Mouse (Mus musculus) hindbrain, embryonic 10.5 days (tissue): Measurements from ENCODE around the gene Rnf40. TPM values are rescaled to one million over a fixed set of nuclear protein-coding genes. Genes with fewer than 3 reads are reported as not detected.
"Not testable (repeated sequence)": the region's sequence is repeated elsewhere in the genome, so short reads cannot be mapped to it uniquely, and the experiment has no call there.

Experiments
- DNase-seq: peaks from one replicate; pipeline ENCODE4 v3.0.0-alpha.2; 2017; ENCODE audit warnings: low spot score
- H3K27ac ChIP-seq: fragments of 300-500 bp; sonication (generic); 2 replicates; pipeline ENCODE4 v1.5.1; 2016; ENCODE audit warnings: mild to moderate bottlenecking, moderate library complexity
- H3K27me3 ChIP-seq: fragments of 300-500 bp; sonication (generic); 2 replicates; pipeline ENCODE4 v1.6.1; 2016; ENCODE audit warnings: mild to moderate bottlenecking; ENCODE audit not compliant: poor library complexity, insufficient read depth, severe bottlenecking
- H3K36me3 ChIP-seq: fragments of 300-500 bp; sonication (generic); 2 replicates; pipeline ENCODE4 v1.6.1; 2016; ENCODE audit warnings: mild to moderate bottlenecking, moderate library complexity
- H3K4me1 ChIP-seq: fragments of 300-500 bp; sonication (generic); replicated peaks from 2 replicates; pipeline ENCODE4 v1.6.1; 2016; ENCODE audit warnings: mild to moderate bottlenecking
- H3K4me3 ChIP-seq: fragments of 300-500 bp; sonication (generic); 2 replicates; pipeline ENCODE4 v1.5.1; 2016; ENCODE audit warnings: mild to moderate bottlenecking, moderate library complexity
- H3K9me3 ChIP-seq: fragments of 300-500 bp; sonication (generic); 2 replicates; pipeline ENCODE4 v1.6.1; 2016; ENCODE audit warnings: mild to moderate bottlenecking, moderate library complexity
- WGBS: fragments of 180-500 bp; shearing (Covaris S2); methylation state at CpG from one replicate; pipeline ENCODE4 v1.1.7; 2016; 5-methylcytosine and 5-hydroxymethylcytosine counted together
- polyA plus RNA-seq: library from polyadenylated mRNA; unstranded; fragments of >200 nt; fragmentation: Nextera tagmentation; extraction: Ambion mirVana; gene quantifications from 2 replicates; pipeline ENCODE4 v1.2.1, GENCODE M21; 2016

The Rnf40 gene
- polyA plus RNA-seq, 1 experiment from 2014 or later: 58.8 TPM

DNA sequence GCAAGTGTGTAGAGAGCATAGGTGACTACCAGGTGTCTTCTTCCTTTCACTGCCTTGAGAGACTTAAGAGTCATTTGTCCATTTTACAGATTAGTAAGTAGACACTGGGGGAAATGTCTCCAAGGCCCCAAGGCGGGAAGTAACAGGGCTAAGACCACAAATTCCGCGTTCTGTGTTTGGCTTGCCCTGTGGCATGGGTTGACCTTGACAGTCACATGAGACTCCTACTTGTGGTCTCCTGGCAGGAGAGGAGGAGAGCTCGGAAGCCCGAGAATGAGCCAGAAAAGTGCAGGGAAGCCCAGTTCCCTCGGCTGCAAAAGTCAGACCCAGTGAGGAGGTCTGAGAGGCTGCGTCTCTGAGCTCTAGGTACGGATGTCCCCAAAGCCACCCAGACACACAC, 24.9 kb downstream of the Rnf40 start:
- 94% methylated on average over 8 of the region's 8 CpGs for WGBS
- H3K9me3 ChIP-seq: 0 out of 2 replicates have a peak, but pooled peaks cover 3% of the 10 kb centered on the region
- H3K27ac ChIP-seq: peak overlapping the region; percentile 98; the same call in 1 of the 2 replicates
- DNase-seq: no peak
- peak overlapping the region; percentile 100 for H3K4me3 ChIP-seq
- peaks cover 55% of the 10 kb centered on the region for H3K36me3 ChIP-seq
- H3K4me1 ChIP-seq: peaks cover 28% of the 10 kb centered on the region
- H3K27me3 ChIP-seq: no peaks in the 10 kb centered on the region

DNA sequence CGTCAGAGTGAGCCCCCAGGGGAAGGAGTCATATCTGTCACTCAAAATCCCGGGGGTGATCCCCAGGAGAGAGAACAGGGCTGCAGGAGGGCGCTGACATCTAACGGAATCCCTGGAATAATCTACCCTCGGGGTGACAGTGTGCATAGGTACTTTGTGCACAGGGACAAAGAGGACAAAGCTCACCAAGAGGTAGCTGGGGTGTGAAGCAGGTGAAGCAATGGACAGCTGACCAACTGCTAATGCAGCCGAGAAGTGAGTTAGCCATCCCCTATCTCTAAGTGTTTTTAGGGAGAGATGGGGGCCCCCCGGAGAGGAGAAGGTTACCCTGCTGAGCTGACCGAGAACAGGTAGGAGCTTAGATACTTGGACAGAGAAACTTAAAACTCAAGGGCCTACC, 25.5 kb downstream of the Rnf40 start:
- Histone ChIP-seq H3K9me3 (0 out of 2 replicates have a peak, but pooled peaks cover 3% of the 10 kb centered on the region), H3K4me1 (peaks cover 28% of the 10 kb centered on the region), H3K27me3 (no peaks in the 10 kb centered on the region), H3K27ac (peak overlapping the region; percentile 98), H3K4me3 (peak overlapping the region; percentile 100), H3K36me3 (peaks cover 50% of the 10 kb centered on the region)
- DNase-seq: no peak
- WGBS: 27% methylated on average over 8 of the region's 8 CpGs

DNA sequence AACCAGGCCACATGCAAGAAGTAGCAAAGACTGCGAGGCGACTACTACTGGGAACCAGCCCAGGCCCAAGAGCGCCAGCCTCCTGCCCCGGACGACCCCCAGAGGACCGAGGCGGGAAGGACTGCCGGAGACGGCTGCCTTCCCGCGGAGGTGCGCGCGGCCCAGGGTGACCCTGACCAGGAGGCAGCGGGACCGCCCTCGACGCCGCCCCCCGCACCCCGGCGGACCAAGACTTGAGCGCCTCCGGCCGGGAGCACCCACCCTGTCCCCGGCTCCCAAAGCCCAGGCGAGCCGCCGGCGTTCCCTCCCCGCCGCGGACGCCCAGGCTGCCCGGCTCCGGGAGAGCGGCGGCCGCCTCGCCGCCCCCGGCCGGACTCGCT, 25.9 kb downstream of the Rnf40 start:
- WGBS: 1% methylated on average over 39 of the region's 44 CpGs
- DNase-seq: peak; percentile 54
- 0 out of 2 replicates have a peak, but pooled peaks cover 3% of the 10 kb centered on the region for H3K9me3 ChIP-seq
- H3K4me3 ChIP-seq: peak overlapping the region; percentile 100
- H3K4me1 ChIP-seq: peaks cover 28% of the 10 kb centered on the region
- H3K36me3 ChIP-seq: peaks cover 45% of the 10 kb centered on the region
- peak overlapping the region; percentile 98 for H3K27ac ChIP-seq
- no peaks in the 10 kb centered on the region for H3K27me3 ChIP-seq

DNA sequence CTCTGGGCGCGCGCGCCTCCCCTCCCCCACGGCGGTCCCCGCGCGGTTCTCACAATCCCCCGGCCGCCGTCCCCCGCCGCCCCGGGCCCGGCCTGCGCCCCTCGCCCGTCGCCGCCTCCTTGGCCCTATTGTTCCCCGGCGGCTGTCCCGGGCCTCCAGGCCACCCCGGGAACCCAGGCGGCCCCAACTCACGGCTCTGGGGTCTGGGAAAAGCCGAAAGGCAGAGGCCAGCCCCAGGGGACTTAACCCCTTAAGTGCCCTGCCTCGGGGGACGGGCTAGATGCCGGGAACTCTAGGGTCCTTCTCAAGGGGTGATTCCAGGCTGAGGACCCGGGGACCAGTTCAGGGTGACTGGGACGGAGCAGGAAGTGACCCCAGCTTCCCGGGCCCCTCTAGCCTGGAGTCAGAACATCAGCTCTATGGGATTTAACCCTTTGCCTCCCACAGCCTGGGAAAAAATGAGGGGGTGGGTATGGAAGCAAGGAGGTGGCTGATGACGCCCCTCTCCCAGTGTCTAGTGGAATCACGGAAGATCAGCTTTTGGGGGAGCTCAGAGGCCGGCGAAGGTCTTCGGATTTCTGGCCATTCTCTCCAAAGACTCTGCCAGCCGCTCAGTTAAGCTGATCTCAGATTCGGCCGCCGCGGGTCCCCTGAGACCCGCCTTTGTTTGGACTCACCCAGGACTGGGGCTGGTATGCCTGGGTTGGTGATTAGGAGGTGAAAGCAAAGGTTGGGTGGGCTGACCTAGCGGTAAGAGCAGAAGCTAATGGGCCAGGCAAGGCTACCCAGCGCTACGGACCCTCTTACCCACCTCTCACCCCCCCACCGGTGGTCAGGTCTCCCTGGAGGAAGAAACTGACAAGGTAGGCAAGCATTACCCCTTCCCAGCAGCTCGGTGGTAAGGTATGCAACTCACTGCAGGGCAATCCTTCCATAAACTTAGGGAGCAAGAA, 26.6 kb downstream of the Rnf40 start, which contains the start of gene Zfp629:
TSS of gene Zfp629 (minus strand) at position 907 of the 953 bp plus-strand sequence.
- Histone ChIP-seq H3K9me3 (0 out of 2 replicates have a peak, but pooled peaks cover 3% of the 10 kb centered on the region), H3K4me3 (peak within 1 kb of the TSS; percentile 100), H3K27me3 (no peaks in the 10 kb centered on the region), H3K36me3 (peaks cover 39% of the 10 kb centered on the region), H3K4me1 (peaks cover 28% of the 10 kb centered on the region), H3K27ac (peak within 1 kb of the TSS; percentile 98)
- WGBS: under 1% methylated on average over 49 of the region's 50 CpGs
- DNase-seq: peak; percentile 90

DNA sequence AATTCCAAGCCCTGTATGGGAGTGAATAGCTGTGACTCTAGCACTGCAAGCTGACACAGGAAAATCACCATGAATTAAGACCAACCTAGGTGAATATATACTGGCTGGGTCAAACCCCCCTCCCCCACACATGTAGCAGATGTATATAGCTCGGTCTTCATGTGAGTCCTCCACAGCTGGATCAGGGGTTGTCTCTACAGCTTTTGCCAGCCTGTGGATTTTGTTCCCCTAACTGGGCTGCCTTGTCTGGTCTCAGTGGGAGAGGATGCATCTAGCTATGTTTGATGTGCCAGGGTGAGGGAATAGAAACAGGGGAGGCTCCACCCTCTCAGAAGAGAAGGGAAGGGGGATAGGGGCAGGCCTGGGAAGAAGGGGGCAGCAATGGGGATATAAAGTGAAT, 27.8 kb downstream of the Rnf40 start:
- no peak overlapping the region for H3K27ac ChIP-seq
- no peaks in the 10 kb centered on the region for H3K27me3 ChIP-seq
- peak overlapping the region; percentile 30 for H3K4me3 ChIP-seq
- WGBS: 74% methylated on average over 1 of the region's 1 CpGs
- 0 out of 2 replicates have a peak, but pooled peaks cover 3% of the 10 kb centered on the region for H3K9me3 ChIP-seq
- peaks cover 28% of the 10 kb centered on the region for H3K4me1 ChIP-seq
- DNase-seq: no peak
- H3K36me3 ChIP-seq: peaks cover 27% of the 10 kb centered on the region

DNA sequence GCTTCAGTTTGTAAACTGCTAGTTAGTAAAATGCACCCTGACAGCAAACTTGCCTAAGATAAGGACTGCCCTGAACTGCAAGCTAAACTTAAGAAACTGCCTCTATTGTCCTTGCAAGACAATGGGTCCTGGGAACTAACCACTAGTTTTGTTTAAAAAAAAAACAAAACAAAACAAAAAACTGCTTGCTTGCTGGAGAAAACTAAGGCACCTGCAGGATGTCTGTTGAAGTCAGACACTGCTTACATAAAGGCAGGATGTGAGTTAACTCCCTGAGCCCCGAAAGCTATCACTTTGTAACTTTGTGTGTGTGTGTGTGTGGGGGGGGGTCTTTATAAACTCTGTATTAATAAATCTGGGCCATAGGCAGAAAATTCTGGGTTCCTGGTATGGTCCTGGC, 28.3 kb downstream of the Rnf40 start:
- Histone ChIP-seq H3K4me1 (peaks cover 28% of the 10 kb centered on the region), H3K27ac (no peak overlapping the region), H3K9me3 (0 out of 2 replicates have a peak, but pooled peaks cover under 1% of the 10 kb centered on the region), H3K36me3 (peaks cover 22% of the 10 kb centered on the region), H3K27me3 (no peaks in the 10 kb centered on the region), H3K4me3 (no peak overlapping the region)
- DNase-seq: no peak
- WGBS: 73% methylated on average over 1 of the region's 1 CpGs

DNA sequence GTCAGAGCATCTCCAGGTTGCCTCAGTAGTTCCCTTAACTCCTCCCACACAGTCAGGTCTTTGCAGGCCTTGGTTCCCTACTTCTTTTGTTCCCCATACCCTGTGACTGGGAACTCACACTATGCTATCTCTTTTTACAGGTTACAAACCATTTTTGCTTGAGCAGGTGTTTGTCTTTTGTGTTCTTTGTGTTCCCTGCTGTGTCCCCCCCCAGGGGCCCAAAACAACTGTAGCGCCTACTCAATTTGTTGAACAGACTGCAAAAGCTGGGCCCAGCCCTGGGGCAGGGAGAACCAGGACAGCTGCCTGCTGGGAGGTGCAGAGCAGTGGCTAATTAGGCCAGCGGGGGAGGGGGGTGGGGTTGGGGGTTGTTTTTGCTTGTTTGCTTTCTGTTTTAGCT, 29.4 kb downstream of the Rnf40 start:
- Histone ChIP-seq H3K9me3 (no peaks in the 10 kb centered on the region), H3K4me1 (peaks cover 28% of the 10 kb centered on the region), H3K4me3 (peak overlapping the region; percentile 9; the same call in 1 of the 2 replicates), H3K27me3 (no peaks in the 10 kb centered on the region), H3K36me3 (peaks cover 11% of the 10 kb centered on the region), H3K27ac (no peak overlapping the region)
- WGBS: 38% methylated on average over 2 of the region's 2 CpGs
- DNase-seq: no peak

DNA sequence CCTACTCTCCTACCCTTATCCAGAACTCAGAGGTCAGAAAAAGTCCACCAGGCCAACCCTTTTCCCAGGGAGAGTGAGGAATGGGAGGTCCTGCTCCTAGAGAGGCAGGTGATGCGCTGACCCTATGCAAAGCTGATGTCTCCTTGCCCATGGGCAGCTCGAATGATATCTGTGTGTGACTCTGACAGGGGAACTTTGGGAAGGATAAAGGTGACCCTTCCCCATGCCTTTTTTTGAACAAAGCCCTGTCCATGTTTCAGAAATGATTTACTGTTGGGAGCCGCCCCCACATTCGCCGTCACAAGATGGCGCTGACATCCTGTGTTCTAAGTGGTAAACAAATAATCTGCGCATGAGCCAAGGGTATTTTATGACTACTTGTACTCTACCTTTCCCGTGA, 29.8 kb downstream of the Rnf40 start:
- not testable (repeated sequence) for H3K27me3 ChIP-seq, H3K27ac ChIP-seq, DNase-seq, H3K9me3 ChIP-seq, H3K36me3 ChIP-seq
- Histone ChIP-seq H3K4me1 (peaks cover 26% of the 10 kb centered on the region), H3K4me3 (peak overlapping the region; percentile 9; the same call in 1 of the 2 replicates)
- WGBS: 90% methylated on average over 7 of the region's 8 CpGs

DNA sequence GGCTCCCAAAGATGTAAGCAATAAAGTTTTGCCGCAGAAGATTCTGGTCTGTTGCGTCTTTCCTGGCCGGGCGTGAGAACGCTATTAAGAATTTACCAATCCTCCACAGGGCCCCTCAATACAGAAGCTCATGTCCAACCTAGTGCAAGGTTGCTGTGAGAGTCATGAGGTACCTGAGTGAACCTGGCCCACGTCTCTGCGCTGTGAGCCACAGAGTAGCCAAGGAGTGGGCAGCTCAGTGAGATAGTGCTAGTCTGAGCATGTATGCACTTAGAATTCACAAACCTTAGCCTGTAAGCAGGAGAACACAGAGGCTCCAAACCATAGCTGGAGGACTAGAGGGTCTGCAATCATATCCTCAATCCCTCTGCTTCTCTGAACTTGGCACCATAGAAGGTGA, 37.5 kb downstream of the Rnf40 start:
- Histone ChIP-seq H3K36me3 (no peaks in the 10 kb centered on the region), H3K27me3 (no peaks in the 10 kb centered on the region), H3K4me3 (no peak overlapping the region), H3K27ac (no peak overlapping the region), H3K9me3 (peaks cover 4% of the 10 kb centered on the region), H3K4me1 (no peaks in the 10 kb centered on the region)
- no peak for DNase-seq
- 98% methylated on average over 7 of the region's 7 CpGs for WGBS

DNA sequence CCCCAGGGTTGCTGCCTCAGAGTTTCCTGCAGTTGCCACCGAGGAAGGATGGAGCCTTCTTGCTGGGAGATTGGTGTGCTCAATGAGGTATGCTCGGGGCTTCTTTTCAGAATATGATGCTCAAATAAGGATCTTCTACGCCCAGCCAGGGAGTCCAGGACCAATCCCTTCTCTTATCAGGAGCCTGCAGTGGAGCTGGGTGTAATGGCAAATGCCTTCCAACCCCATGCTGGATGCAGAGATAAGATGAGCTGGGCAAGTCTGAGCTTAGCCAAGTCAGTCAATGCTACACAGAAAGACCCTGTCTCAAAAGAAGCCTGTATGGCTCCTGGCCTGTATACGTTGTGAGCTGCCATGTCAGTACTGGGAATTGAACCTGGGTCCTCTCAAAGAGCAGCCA, 37.9 kb downstream of the Rnf40 start:
- no peaks in the 10 kb centered on the region for H3K36me3 ChIP-seq
- WGBS: 89% methylated on average over 4 of the region's 4 CpGs
- H3K9me3 ChIP-seq: peaks cover 4% of the 10 kb centered on the region
- no peaks in the 10 kb centered on the region for H3K27me3 ChIP-seq
- no peak overlapping the region for H3K4me3 ChIP-seq
- no peak for DNase-seq
- no peak overlapping the region for H3K27ac ChIP-seq
- no peaks in the 10 kb centered on the region for H3K4me1 ChIP-seq

DNA sequence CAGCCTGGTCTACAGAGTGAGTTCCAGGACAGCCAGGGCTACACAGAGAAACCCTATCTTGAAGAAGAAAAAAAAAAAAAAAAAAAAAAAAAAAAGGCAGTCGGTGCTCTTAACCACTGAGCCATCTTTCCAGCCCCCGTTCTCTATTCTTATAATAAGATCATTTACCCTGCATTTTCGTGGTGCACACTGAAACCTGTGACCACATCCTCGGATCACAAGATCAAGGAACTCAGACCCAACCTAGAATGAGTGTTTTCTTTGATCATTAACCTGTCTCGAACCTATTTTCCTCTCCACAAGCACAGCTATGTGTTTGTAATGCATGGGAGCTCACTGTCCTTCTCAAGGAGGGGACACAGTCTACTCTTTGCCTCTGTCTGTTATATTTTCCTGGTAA, 40.1 kb downstream of the Rnf40 start:
- H3K27me3 ChIP-seq: no peaks in the 10 kb centered on the region
- no peak overlapping the region for H3K4me3 ChIP-seq
- 88% methylated on average over 5 of the region's 5 CpGs for WGBS
- DNase-seq: no peak
- H3K9me3 ChIP-seq: peaks cover 4% of the 10 kb centered on the region
- no peaks in the 10 kb centered on the region for H3K36me3 ChIP-seq
- H3K4me1 ChIP-seq: no peaks in the 10 kb centered on the region
- H3K27ac ChIP-seq: no peak overlapping the region

DNA sequence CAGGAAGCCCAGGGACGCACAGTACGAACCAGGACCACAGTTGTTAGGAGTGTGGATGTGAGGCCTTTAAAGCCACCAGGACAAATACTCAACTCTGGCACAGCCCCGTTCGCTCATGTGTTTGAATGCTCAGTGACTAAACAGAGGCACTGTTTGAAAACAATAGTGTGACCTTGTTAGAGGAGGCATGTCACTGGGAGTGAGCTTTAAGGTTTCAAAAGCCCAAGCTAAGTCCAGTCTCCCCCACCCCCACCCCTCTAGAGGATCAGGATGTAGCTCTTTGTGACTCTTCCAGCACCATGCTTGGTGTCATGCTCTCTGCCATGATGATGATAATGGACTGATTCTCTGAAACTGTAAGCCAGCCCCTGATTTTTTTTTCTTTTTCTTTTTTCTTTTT, 42.8 kb downstream of the Rnf40 start:
- 71% methylated on average over 4 of the region's 4 CpGs for whole genome bisulfite sequencing

DNA sequence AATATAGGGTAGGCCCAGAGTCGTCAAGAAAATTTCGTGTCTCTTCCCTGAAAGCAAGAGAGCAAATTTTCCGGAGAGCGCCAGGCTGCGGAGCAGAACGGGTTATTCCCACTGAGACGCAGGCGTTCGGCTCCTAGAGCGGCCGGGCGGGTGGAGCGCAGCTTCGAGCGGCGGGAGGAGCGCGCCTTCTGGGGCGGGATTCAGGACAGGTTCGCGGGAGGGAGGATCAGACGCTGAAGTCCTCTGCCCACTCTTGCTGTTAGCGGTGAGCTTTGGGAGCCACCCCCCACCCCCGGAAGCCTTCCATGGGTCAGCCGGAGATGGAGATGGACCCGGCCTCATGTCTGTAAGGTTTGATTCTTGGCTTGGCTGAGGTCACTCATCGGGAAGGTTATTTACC, 48.4 kb downstream of the Rnf40 start:
- Histone ChIP-seq H3K27ac (peak overlapping the region; percentile 81), H3K4me3 (peak overlapping the region; percentile 66), H3K4me1 (peaks cover 13% of the 10 kb centered on the region), H3K9me3 (no peaks in the 10 kb centered on the region), H3K36me3 (no peaks in the 10 kb centered on the region), H3K27me3 (peaks cover 9% of the 10 kb centered on the region; the same call in 1 of the 2 replicates)
- DNase-seq: peak; percentile 81
- WGBS: under 1% methylated on average over 27 of the region's 27 CpGs

More for the DNA sequence above, 42.8 kb downstream of the Rnf40 start:
- peaks cover under 1% of the 10 kb centered on the region; the same call in 1 of the 2 replicates for H3K4me1 ChIP-seq
- no peak overlapping the region for H3K4me3 ChIP-seq
- H3K27me3 ChIP-seq: peaks cover 4% of the 10 kb centered on the region; the same call in 1 of the 2 replicates
- H3K27ac ChIP-seq: no peak overlapping the region
- no peaks in the 10 kb centered on the region for H3K9me3 ChIP-seq
- no peak for DNase-seq
- H3K36me3 ChIP-seq: no peaks in the 10 kb centered on the region
